In genomic region chr17:5265615-5266014, GRCm38 (mm10) we compare ENCODE assay signal across 15 mouse cellular contexts.
"Had no signal": no experiment of that assay in that cellular context is flagged by ENCODE, and none has a peak within 500 bp of the region (broad histone marks: within the 10 kb centered on the region; RNA-seq: fewer than 3 reads in every experiment).

No protein-coding gene starts in this region.

- DNase-seq: lung, adult 18-20 months; lung, embryonic 14.5 days; lung, postnatal 10 days; lung, postnatal 4 days; midbrain, embryonic 14.5 days; right cerebral cortex, postnatal 14 days; thymus, adult 2 months; thymus, postnatal 25 days; thymus, postnatal 4 days had no signal

- H3K27me3 ChIP-seq: midbrain, embryonic 12.5 days; neural tube, embryonic 12.5 days; stomach, embryonic 15.5 days had no signal

- H3K4me3 ChIP-seq: midbrain, embryonic 10.5 days; midbrain, embryonic 12.5 days; neural tube, embryonic 12.5 days; stomach, embryonic 15.5 days had no signal

- H3K36me3 ChIP-seq: stomach, embryonic 15.5 days had no signal

- ATAC-seq: midbrain, embryonic 16.5 days had no signal

- H3K9me3 ChIP-seq: midbrain, embryonic 10.5 days; midbrain, embryonic 12.5 days; neural tube, embryonic 12.5 days; stomach, embryonic 15.5 days had no signal

- H3K27ac ChIP-seq: midbrain, embryonic 10.5 days; midbrain, embryonic 12.5 days; neural tube, embryonic 12.5 days; stomach, embryonic 15.5 days; stomach, postnatal 0 days had no signal
